In the genomic region with DNA sequence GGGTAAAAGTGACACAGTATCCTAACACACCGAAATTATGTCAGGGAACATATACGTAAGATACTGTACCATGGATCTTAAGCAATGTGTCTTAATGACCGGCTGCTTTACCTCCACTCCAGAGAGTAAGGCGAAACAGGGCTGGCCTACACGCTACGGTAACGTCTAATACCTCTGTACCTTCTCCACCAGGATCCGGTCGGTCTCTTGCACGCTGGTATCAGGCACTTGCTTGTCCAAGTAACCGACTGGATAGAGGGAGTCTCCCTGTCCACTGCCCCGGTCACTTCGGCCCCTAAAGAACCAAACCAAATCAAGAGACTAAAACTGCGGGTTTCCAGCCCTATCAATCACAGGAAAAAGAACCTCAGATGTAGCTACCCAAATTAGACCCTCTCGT, we compare ENCODE assay signal across 8 mouse cellular contexts. TPM values are rescaled to one million over a fixed set of nuclear protein-coding genes. Genes with fewer than 3 reads are reported as not detected.
DNase-seq lines count a peak whose midpoint lies in the region; ATAC-seq and TF ChIP-seq lines count a peak whose summit lies in the region.

No protein-coding gene starts in this region.

- TF ChIP-seq CTCF in C2C12 (IDR thresholded peaks at IDR 0.05; ENCODE audit: control insufficient read depth, insufficient read depth, insufficient read length), result no peak
- no peak for TF ChIP-seq CTCF in cortical plate, adult 2 months (IDR thresholded peaks at IDR 0.05; ENCODE audit: extremely low read depth, insufficient read depth, low read length)

- no peaks in the 10 kb centered on the region for H3K4me1 ChIP-seq in cortical plate, adult 2 months (ENCODE audit: control insufficient read depth, insufficient read depth, low read length)
- peaks cover 16% of the 10 kb centered on the region for H3K4me1 ChIP-seq in hindbrain, embryonic 13.5 days (replicated peaks)

- H3K79me2 ChIP-seq in C2C12 (ENCODE audit: control insufficient read depth, insufficient read depth), result peaks cover 39% of the 10 kb centered on the region

- peak; percentile 31; the same call in 1 of the 2 replicates for ATAC-seq in frontal cortex, adult (ENCODE audit: low TSS enrichment)
- peak; percentile 28; the same call in 1 of the 2 replicates for ATAC-seq in hindbrain, embryonic 13.5 days (ENCODE audit: low FRiP score)
- ATAC-seq in megakaryocyte progenitor cell, adult 5-6 weeks (replicated peaks; ENCODE audit: poor library complexity), result peak; percentile 35

- WGBS in hindbrain, embryonic 13.5 days, result 20% methylated on average over 15 of the region's 15 CpGs

- no peak for DNase-seq in frontal cortex, adult 2 months (ENCODE audit: extremely low spot score in 1 of 2, low spot score in 1 of 2)
- DNase-seq in yolk sac, embryonic 10.5 days (ENCODE audit: low spot score), result peak; percentile 4
- DNase-seq in left cerebral cortex, postnatal 14 days (ENCODE audit: low spot score in 2 of 2), result no peak

- H3K36me3 ChIP-seq in C2C12 (ENCODE audit: control insufficient read depth, insufficient read depth), result peaks cover 23% of the 10 kb centered on the region
- peaks cover 22% of the 10 kb centered on the region for H3K36me3 ChIP-seq in hindbrain, embryonic 13.5 days

- no peak overlapping the region for H3K27ac ChIP-seq in cortical plate, adult 2 months (ENCODE audit: insufficient read depth, low read length)
- H3K27ac ChIP-seq in hindbrain, embryonic 13.5 days, result peak overlapping the region; percentile 92

- no peaks in the 10 kb centered on the region for H3K27me3 ChIP-seq in C2C12 (ENCODE audit: control insufficient read depth, insufficient read depth, insufficient read length)
- H3K27me3 ChIP-seq in hindbrain, embryonic 13.5 days, result no peaks in the 10 kb centered on the region

- H3K9ac ChIP-seq in hindbrain, embryonic 13.5 days, result peak overlapping the region; percentile 91

- H3ac ChIP-seq in C2C12 (ENCODE audit: control insufficient read depth, insufficient read length, low read depth), result peak overlapping the region; percentile 50

- intact Hi-C loops in left cerebral cortex, postnatal 14 days (cut with DNase I), result loop anchor here (5.0 kb wide), 1 partner anchor 100 kb away; the partner anchor contains the start of genes Gm21985 and Slc12a6

- peaks cover 18% of the 10 kb centered on the region for H3K79me3 ChIP-seq in C2C12 (ENCODE audit: low read depth)

- H3K9me3 ChIP-seq in hindbrain, embryonic 13.5 days, result no peaks in the 10 kb centered on the region

- TF ChIP-seq POLR2A in cortical plate, adult 2 months (IDR thresholded peaks at IDR 0.05; ENCODE audit: extremely low read depth, insufficient read depth, low read length), result no peak

- peak overlapping the region; percentile 98 for H3K4me3 ChIP-seq in C2C12 (ENCODE audit: insufficient read depth, poor library complexity, severe bottlenecking)
- peak overlapping the region; percentile 85 for H3K4me3 ChIP-seq in cortical plate, adult 2 months (ENCODE audit: insufficient read depth, low read length)
- peak overlapping the region; percentile 91 for H3K4me3 ChIP-seq in hindbrain, embryonic 13.5 days

- H3K4me2 ChIP-seq in hindbrain, embryonic 13.5 days, result peak overlapping the region; percentile 93

TF ChIP-seq in C2C12, 6 proteins besides CTCF, POLR2A, EP300 and RAD21:
- TF ChIP-seq MAX (IDR thresholded peaks at IDR 0.05), result no peak
- no peak for TF ChIP-seq USF1 (IDR thresholded peaks at IDR 0.05; ENCODE audit: low read depth)
- TF ChIP-seq MYOG (IDR thresholded peaks at IDR 0.05; ENCODE audit: control insufficient read depth, extremely low read depth, insufficient read length), result no peak

RNA-seq across cellular contexts. Expression of gene Emc4, which starts 0.6 kb away (rescaled TPM):
- polyA plus RNA-seq in frontal cortex, adult 2 months (2012; rRNA removed), result 202 and 210 TPM in 2 replicates
- polyA plus RNA-seq in C2C12 (2012; fragmentation: generic; extraction: Trizol), result 152 TPM
- polyA plus RNA-seq in cortical plate, adult 2 months (2012; rRNA removed), result 222 and 230 TPM in 2 replicates
- polyA plus RNA-seq in hindbrain, embryonic 13.5 days (2015; fragmentation: Nextera tagmentation; extraction: Ambion mirVana), result 164 and 168 TPM in 2 replicates
- total RNA-seq in megakaryocyte progenitor cell, adult 5-6 weeks (2015), result 97.1 and 106 TPM in 2 replicates
- 73.0 and 77.6 TPM in 2 replicates for total RNA-seq in megakaryocyte progenitor cell, adult 5-6 weeks (2017)
- 100 to 1,000 TPM; 178 to 180 TPM for total RNA-seq in left cerebral cortex, postnatal 14 days (2021)

RNA-seq across cellular contexts. Expression of gene Katnbl1, which starts 11.8 kb away (rescaled TPM):
- 11.4 and 14.5 TPM in 2 replicates for polyA plus RNA-seq in frontal cortex, adult 2 months (2012; rRNA removed)
- polyA plus RNA-seq in C2C12 (2012; fragmentation: generic; extraction: Trizol), result 13.3 TPM
- polyA plus RNA-seq in cortical plate, adult 2 months (2012; rRNA removed), result 10.9 and 11.5 TPM in 2 replicates
- 36.9 and 37.1 TPM in 2 replicates for polyA plus RNA-seq in hindbrain, embryonic 13.5 days (2015; fragmentation: Nextera tagmentation; extraction: Ambion mirVana)
- total RNA-seq in megakaryocyte progenitor cell, adult 5-6 weeks (2015), result 20.3 and 24.7 TPM in 2 replicates
- 15.7 and 20.2 TPM in 2 replicates for total RNA-seq in megakaryocyte progenitor cell, adult 5-6 weeks (2017)
- 10 to 100 TPM; 11.9 to 13.0 TPM for total RNA-seq in left cerebral cortex, postnatal 14 days (2021)
